Mouse (Mus musculus) c-Kit-positive CD71-negative TER-119-negative erythroid progenitor cells, embryonic 14.5 days (primary cell): ENCODE data around the gene Flnb.

ENCODE experiments used
- DNase-seq: peaks from one replicate; pipeline ENCODE4 v3.0.0-alpha.2; 2013; ENCODE audit warnings: low read depth

Gene Flnb

DNA sequence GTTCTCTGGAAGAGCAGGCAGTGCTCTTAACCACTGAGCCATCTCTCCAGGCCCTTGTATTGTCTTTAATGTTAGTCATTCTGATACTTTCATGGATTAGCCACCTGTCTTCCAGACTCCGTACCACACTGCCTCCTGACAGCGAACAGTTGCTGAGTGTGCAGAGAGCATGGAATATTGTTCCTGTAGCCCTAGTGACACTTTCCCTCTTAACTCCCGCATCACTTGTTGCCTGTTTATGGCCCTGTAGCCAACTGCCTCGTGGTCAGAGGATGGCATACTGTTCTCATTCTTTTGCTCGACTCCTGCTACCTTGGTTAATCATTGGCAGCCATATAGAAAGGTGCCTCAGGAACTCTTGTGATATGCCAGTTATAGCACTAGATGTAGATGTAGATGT is 45.4 kb downstream of the Flnb start:
- DNase-seq: no peak

- DNase-seq: no peak
Measured at GRCm38 (mm10) chr14:7863871-7864505, 46.2 kb downstream of the Flnb start.

DNA sequence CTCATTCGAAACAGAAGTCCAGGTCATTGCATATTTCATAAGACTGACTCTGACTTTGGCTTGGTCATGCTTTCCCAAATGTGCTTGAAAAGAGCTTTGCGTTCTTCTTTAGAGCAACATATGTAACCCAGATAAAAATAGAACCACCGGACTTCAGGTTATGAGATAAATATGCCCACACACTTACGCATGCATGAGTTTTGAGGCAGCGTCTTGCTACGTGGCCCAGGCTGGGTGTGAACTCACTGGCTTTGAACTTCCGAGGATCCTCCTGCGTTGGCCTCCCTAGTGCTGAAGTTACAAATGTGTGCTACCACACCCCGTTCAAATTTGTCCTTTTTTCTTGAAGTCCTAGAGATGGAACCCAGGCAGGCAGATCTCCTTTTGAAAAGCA is 46.7 kb downstream of the Flnb start:
- no peak for DNase-seq

DNA sequence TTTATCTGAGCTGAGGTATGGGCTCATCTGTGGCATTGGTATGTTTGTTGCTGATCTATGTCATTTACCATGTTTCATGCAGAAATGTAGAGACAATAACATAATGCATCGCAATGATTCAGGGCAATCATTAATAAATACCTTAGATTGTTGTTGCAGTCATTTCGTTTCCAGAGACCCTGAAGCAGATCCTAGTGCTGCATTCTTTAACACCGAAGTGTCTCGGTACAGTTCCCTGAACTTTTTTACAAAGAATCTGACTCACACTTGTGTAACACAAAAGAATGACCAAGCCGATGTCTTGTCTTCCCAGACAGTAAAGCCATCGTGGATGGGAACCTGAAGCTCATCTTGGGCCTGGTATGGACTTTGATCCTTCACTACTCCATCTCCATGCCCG is 49.5 kb downstream of the Flnb start:
- no peak for DNase-seq

DNA sequence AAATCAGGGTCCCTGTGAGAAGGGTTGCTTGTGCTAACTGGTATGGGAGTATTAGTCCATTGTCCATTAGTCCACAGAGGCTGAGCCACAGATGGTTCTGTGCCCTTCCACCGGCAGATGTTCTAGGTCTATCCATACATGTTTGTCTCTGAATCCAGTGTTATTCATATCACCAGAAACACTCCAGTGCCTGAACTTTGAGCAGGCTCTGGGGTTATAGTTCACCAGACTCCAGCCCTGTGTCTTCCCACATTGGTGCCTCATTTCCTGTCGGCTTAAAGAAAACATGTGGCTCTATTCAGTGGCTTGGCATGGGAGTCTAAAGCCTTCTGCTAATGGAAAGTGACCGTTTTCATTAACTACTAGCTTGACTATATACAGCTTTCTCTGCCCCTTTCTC is 50.1 kb downstream of the Flnb start:
- no peak for DNase-seq

DNA sequence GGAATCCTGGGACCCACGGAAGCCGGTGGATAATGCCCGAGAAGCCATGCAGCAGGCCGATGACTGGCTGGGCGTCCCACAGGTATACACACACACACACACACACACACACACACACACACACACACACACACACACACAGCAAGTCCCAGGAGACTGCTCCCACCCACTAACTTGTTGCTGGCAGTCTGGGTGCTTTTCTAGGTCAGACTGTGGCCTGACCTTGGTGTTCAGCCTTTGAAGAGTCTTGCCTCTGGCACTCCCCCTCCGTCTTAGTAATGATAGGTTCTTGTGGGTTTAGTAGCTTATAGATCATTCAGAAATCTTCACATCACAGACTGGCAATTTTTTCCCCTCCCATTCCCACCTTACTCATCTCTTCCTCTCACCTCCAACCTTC is 52.0 kb downstream of the Flnb start:
- no peak for DNase-seq

DNA sequence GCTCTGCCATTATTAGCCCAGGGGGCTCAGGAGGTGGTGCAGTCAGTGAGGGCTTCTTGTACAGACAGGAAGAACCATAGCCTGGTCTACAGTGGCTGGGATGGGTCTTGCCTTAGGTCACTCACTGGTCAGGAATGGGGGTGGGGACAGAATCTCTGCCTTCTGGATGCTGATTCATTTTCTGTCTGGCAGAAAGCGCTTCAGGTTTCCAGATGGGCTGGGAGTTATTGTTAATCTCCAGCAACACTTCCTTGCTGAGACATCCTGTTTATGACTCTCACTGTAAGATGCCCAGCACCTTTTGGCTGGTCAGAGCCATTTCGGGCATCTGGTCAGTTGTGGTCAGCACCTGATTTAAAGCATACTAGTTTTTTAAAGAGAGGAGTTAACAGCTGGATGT is 55.8 kb downstream of the Flnb start:
- DNase-seq: no peak

DNA sequence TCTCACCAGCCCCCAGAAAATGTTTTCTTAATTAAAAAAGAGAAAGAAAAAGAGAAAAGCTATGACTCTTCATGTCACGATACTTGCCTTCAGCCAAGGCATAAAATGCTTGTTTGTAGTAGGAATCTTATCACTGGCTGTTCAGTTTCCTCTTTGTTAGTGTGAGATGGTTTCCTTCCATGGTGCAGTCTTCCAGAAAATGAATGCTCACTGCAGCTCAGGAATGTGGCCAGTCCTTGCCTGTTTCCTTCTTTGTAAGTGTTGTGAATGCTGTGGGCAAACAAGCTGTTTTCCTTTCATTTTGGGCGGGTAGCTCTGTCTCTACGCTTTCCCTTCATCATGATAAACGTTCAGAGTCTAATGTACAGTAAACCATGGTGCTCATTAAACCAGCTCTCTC is 56.7 kb downstream of the Flnb start:
- DNase-seq: no peak

DNA sequence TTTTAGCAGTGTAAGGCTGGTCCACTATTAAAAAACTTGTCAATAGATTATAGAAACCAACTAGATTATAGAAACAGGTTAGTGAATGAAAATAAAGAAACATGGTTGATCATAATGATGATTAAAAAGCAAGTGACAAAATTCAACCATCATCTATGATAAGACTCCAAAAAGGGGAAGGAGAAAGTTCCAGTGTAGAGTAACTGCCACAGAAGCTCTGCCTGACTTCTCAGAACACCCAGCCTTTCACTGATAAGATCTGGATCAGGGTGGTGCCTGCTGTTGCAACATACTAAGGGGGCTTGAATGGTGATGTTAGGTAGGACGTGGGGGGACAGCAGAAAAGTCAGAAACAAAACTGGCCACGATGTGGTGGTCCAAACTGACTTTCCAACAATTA is 60.2 kb downstream of the Flnb start:
- DNase-seq: no peak

DNA sequence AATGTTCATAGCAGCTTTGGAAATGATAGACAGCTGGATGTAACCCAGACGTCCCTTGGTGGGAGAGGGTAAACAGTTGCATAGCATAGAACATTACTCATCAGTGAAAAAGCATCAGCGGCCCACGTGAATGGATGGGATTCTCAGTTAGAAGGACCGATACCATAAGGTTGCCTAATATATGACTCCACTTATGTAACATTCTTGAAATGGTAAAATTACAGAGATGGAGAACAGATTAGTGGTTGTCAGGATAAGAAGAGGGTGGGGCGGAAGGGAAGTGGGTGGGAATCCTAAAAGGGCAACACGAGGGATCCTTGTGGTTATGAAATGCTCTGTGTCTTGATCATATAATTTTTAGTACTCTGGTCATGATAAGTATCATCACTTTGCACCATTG is 62.6 kb downstream of the Flnb start:
- DNase-seq: no peak

DNA sequence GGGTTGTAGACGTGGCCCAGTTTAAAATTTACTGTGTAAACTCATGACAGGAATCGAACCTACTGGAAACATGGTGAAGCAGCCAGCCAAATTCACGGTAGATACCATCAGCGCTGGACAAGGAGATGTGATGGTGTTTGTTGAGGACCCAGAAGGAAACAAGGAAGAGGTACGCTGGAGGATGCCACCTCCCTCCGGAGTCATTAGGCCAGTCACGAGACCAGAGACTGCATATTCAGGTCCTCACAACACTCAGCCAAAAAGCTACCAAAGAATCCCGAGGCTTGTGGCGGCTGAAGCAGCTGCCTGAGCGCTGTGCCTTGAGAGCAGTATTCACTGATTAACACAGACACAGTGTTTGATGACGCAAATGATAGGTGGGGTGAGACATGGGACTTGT is 63.8 kb downstream of the Flnb start:
- DNase-seq: no peak

GRCm38 (mm10) chr14:7882050-7882449 is 64.3 kb downstream of the Flnb start:
- DNase-seq: no peak

DNA sequence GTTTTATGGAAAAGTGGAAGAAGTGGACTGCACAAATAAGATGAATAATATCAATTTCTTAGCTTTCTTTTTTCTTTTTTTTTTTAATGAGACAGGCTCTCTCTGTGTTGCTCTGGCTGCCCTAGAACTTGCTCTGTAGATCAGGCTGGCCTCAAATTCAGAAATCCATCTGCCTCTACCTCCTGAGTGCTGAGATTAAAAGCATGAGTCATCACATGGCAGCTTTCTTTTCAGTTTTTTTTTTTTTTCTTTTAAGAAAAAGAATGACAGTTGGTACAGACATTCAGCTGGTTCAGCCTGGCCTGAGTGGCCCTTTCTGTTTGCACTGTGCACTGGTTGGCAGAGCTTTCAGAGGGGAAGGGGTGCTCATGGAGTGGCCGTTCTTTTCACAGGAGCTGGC is 66.4 kb downstream of the Flnb start:
- no peak for DNase-seq

DNA sequence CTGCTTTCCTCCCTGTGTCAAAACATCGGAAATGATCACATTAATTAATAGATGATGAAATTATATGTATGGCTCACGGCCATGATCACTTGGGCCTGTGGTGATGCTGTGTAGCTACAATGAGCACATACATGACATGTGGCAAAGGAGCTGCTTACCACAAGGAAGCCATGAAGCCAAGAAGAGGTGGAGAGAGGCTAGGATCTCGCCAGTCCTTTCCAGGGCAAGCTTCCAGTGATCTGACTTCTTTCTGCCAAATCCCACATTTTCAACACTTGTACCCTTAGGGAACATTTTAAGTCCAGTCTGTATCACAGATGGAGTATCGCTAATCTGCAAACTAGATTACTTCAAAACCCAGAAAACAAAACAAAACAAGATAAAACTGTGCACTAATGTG is 67.1 kb downstream of the Flnb start:
- DNase-seq: no peak

- DNase-seq: no peak
Measured at GRCm38 (mm10) chr14:7885540-7885939, 67.8 kb downstream of the Flnb start.

GRCm38 (mm10) chr14:7886008-7886407 is 68.3 kb downstream of the Flnb start:
- DNase-seq: no peak

GRCm38 (mm10) chr14:7887171-7887570 is 69.4 kb downstream of the Flnb start:
- no peak for DNase-seq

DNA sequence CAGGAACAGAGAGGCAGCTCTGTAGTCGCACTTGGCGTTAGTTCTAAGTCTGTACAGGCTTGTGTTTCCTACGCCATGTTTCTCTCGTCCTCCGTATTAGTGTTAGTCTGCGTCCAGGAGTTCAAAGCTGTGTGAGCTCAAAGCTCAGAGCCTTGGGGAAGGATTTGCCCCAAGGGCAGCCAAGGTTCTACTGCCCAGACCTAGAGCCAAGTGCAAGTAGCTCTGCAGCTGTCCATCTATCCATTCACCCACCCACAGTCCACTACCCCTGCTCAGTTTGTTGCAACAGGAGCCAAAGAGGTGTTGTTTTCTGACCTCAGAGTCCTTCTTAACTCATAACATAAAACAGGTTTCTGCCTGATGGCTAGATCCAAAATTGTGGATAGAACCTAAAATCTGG is 70.5 kb downstream of the Flnb start:
- DNase-seq: no peak

- DNase-seq: peak; percentile 32
Measured at GRCm38 (mm10) chr14:7888811-7889651, 71.3 kb downstream of the Flnb start.

GRCm38 (mm10) chr14:7889834-7890233 is 72.1 kb downstream of the Flnb start:
- DNase-seq: peak; percentile 57

DNA sequence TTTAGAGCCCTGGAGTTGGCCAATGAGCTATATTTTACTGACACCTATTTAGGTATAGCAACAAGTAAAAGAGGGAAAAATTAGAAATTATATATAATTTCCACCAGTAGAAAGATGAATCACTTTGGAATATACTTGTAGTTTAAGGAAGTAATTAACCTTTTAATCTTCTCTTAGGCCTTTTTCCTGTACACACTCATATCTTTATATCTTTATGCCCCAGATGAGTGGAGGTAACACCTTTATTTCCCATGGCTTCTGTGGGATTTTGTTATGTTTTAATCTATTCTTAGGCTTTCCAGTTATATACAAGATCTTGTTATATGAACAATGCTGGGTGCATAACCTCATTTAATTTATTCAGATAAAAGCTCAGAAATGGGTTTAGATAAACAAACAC is 73.6 kb downstream of the Flnb start:
- DNase-seq: no peak

DNA sequence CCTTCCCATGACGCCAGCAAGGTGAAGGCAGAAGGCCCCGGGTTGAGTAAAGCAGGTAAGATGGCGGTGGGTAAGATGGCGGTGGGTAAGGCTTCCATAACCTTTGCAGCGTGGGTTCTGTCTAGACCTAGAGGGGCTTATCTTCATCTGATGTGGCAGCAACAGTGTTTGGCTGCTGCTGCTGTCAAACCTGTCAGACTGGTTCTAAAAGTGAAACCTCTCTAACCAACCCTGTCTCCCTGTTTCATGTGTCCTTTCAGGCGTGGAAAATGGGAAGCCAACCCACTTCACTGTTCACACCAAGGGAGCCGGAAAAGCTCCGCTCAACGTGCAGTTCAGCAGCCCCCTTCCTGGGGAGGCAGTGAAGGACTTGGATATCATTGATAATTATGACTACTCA is 78.4 kb downstream of the Flnb start:
- DNase-seq: no peak

- DNase-seq: no peak
Measured at GRCm38 (mm10) chr14:7896699-7897098, 78.9 kb downstream of the Flnb start.

DNA sequence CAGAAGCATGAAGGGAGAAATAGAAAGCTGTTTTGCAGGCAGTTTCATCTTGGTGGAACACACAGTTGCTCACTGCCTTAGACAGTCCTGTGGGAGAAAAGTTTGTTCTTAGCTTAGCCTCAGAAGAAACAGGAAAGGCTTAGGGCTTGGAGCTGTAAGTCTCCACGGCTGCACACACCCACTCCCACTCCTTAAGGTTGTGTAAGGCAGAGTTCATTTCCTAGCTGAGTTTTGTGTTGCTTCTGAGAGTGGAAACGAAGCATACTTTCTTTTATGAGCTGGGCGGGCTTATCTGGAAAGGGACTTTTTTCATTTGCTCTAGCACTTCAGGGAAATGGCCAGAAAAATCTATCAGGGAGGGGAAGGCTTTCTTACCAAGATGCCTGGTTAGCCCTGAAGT is 82.2 kb downstream of the Flnb start:
- no peak for DNase-seq
